In genomic region chr11:113172497-113173140, GRCm38 (mm10) we compare ENCODE assay signal across 9 mouse cellular contexts.
A peak's percentile ranks its signal among the peaks of the same experiment; 100 is the strongest.
DNase-seq lines count a peak whose midpoint lies in the region; ATAC-seq lines count a peak whose summit lies in the region.
"Had no signal": no experiment of that assay in that cellular context is flagged by ENCODE, and none has a peak within 500 bp of the region (broad histone marks: within the 10 kb centered on the region; RNA-seq: fewer than 3 reads in every experiment).

No protein-coding gene starts in this region.

- DNase-seq in 3T3-L1 (ENCODE audit: low read depth, low spot score): peak; percentile 67
- peak; percentile 75 for DNase-seq in adrenal gland, postnatal 10 days
- DNase-seq in heart, adult 9 months (ENCODE audit: low spot score in 2 of 2): peak; percentile 73 to 74
- DNase-seq in kidney, adult 8-10 months: peak; percentile 56 to 73
- peak; percentile 72 for DNase-seq in liver, embryonic 11.5 days (ENCODE audit: low spot score)
- peak; percentile 93 for DNase-seq in naive thymus-derived CD4-positive, alpha-beta T cell, adult 2 months (ENCODE audit: low read depth)
- DNase-seq in splenic B cell, adult 2 months (ENCODE audit: low read depth, low spot score): peak; percentile 89

- 23% methylated on average over 16 of the region's 16 CpGs for WGBS in embryonic facial prominence, embryonic 15.5 days
- 24% methylated on average over 15 of the region's 16 CpGs for WGBS in liver, embryonic 11.5 days

- no peaks in the 10 kb centered on the region for H3K27me3 ChIP-seq in embryonic facial prominence, embryonic 15.5 days
- no peaks in the 10 kb centered on the region for H3K27me3 ChIP-seq in liver, embryonic 11.5 days (replicated peaks; ENCODE audit: control insufficient read depth, insufficient read depth, low read length)
- H3K27me3 ChIP-seq in splenic B cell, adult 2 months (ENCODE audit: control insufficient read depth, insufficient read depth, low read length, poor library complexity, severe bottlenecking): no peaks in the 10 kb centered on the region; the same call in 1 of the 2 replicates

- peak overlapping the region; percentile 88 for H3K27ac ChIP-seq in embryonic facial prominence, embryonic 15.5 days (replicated peaks)
- H3K27ac ChIP-seq in liver, embryonic 11.5 days (ENCODE audit: low read depth, low read length): peak overlapping the region; percentile 50; the same call in 1 of the 2 replicates

- no peaks in the 10 kb centered on the region for H3K9me3 ChIP-seq in embryonic facial prominence, embryonic 15.5 days (replicated peaks)
- no peaks in the 10 kb centered on the region for H3K9me3 ChIP-seq in liver, embryonic 11.5 days (ENCODE audit: control insufficient read depth, low read length)

- no peaks in the 10 kb centered on the region for H3K36me3 ChIP-seq in embryonic facial prominence, embryonic 15.5 days
- H3K36me3 ChIP-seq in liver, embryonic 11.5 days (ENCODE audit: control insufficient read depth, insufficient read depth, low read length): no peaks in the 10 kb centered on the region
- no peaks in the 10 kb centered on the region for H3K36me3 ChIP-seq in splenic B cell, adult 2 months (ENCODE audit: control insufficient read depth, insufficient read depth, low read length, poor library complexity, severe bottlenecking)
- H3K36me3 ChIP-seq: G1E had no signal

- ATAC-seq in embryonic facial prominence, embryonic 15.5 days (ENCODE audit: insufficient number of reproducible peaks, low FRiP score, low TSS enrichment, low read depth): peak; percentile 66
- peak; percentile 75 for ATAC-seq in liver, embryonic 11.5 days (replicated peaks; ENCODE audit: low FRiP score)

- H3K4me3 ChIP-seq in embryonic facial prominence, embryonic 15.5 days (replicated peaks): peak overlapping the region; percentile 50
- peak overlapping the region; percentile 60 for H3K4me3 ChIP-seq in liver, embryonic 11.5 days (ENCODE audit: low read depth, low read length)

- peaks cover 16% of the 10 kb centered on the region; the same call in 1 of the 2 replicates for H3K4me1 ChIP-seq in embryonic facial prominence, embryonic 15.5 days
- H3K4me1 ChIP-seq in liver, embryonic 11.5 days (replicated peaks; ENCODE audit: control insufficient read depth, insufficient read depth, low read length): peaks cover 13% of the 10 kb centered on the region

- H3K4me2 ChIP-seq in embryonic facial prominence, embryonic 15.5 days (replicated peaks): peak overlapping the region; percentile 57
- peak overlapping the region; percentile 60 for H3K4me2 ChIP-seq in liver, embryonic 11.5 days

- no peak overlapping the region; the same call in 1 of the 2 replicates for H3K9ac ChIP-seq in embryonic facial prominence, embryonic 15.5 days
- peak overlapping the region; percentile 62 for H3K9ac ChIP-seq in liver, embryonic 11.5 days (ENCODE audit: low read depth, low read length)

Comparison
In these comparisons a context has a peak if more than half of its experiments do, and no peak if none do; other contexts are left out.
1. Peak in every context shown above with its lines: DNase-seq, ATAC-seq, H3K4me3 ChIP-seq and H3K27ac ChIP-seq.